Mouse (Mus musculus): ENCODE data around the gene H2-Q7. TPM values are rescaled to one million over a fixed set of nuclear protein-coding genes. Genes with fewer than 3 reads are reported as not detected.
"Not testable (repeated sequence)": the region's sequence is repeated elsewhere in the genome, so short reads cannot be mapped to it uniquely, and the experiment has no call there.

H2-Q7 gene
- total RNA-seq (2021), result 1 to 10 TPM in 1 of 2 experiments, under 1 TPM in 1; 0.53 to 1.4 TPM
- long read RNA-seq, experiment 1, full-length matches to known transcripts, result 4 of 7 reads
- long read RNA-seq, experiment 1, partial matches to known transcripts, result 1 of 7 reads
- long read RNA-seq, experiment 1, other reads (novel, unspliced or antisense), result 2 of 7 reads
- long read RNA-seq, experiment 2, full-length matches to known transcripts, result 1 of 1 reads
- long read RNA-seq, experiment 2, partial matches to known transcripts, result 0 of 1 reads
- long read RNA-seq, experiment 2, other reads (novel, unspliced or antisense), result 0 of 1 reads

DNA sequence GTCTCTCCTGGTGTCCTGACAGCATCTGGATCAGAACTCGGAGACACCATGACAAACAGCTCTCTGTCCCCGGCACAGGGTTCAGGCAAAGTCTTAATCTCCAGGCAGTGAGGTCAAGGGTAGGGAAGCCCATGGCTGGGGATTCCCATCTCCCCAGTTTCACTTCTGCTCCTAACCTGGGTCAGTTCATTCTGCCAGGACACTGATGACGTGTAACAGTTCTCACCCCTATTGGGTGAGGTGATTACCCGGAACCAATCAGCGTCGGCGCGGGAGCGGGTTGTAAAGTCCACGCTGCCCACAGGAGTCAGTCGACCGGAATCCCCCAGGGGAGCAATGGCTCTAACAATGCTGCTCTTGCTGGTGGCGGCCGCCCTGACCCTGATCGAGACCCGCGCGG lies at the start of gene H2-Q7:
Gene H2-Q7, plus strand, starts transcription at position 271 of the 400 bp plus-strand sequence.
- peak; percentile 39 to 63 for DNase-seq (ENCODE audit: low spot score in 2 of 2)

DNA sequence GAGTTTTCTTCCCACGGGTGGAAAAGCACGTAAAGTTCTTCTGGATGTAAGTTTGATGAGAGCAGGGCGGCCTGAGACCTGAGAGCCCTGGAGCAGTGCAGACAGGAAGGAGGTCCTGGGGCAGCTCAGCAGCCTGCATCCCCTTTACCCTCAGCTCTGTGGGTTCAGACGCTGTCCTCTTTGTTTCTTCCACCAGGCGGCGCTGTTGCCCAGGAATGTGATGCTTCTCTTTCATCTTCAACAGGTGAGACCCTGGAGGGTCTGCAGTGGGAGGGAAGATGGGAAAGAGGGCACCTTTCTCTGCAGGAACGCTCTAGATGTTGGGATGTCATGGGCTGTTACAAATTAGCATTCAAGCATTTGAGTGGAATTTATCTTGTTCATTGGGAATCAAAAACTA lies 49.2 kb upstream of the H2-Q7 start:
- DNase-seq (ENCODE audit: low spot score in 2 of 2), result peak in 1 of 2 experiments; percentile 10

DNA sequence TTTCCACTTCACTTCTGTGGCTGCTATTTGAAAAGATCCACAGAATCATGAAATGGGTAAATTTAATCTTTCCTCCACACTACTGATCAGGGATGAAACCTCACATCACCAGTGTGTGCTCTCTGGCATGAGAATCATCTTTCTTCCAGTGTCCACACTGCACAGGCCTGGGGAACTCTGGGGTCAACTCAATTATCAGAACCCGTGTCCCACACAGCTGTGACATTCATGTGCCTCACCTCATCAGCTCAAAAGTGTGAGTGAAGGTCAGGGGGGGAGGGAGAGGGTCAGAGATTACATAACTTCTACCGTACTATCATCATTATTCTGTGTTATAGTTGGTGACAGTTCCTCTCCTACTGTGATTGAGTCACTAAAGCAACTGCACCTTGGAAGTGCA lies 46.3 kb upstream of the H2-Q7 start:
- DNase-seq (ENCODE audit: low spot score in 2 of 2), result not testable (repeated sequence)

DNA sequence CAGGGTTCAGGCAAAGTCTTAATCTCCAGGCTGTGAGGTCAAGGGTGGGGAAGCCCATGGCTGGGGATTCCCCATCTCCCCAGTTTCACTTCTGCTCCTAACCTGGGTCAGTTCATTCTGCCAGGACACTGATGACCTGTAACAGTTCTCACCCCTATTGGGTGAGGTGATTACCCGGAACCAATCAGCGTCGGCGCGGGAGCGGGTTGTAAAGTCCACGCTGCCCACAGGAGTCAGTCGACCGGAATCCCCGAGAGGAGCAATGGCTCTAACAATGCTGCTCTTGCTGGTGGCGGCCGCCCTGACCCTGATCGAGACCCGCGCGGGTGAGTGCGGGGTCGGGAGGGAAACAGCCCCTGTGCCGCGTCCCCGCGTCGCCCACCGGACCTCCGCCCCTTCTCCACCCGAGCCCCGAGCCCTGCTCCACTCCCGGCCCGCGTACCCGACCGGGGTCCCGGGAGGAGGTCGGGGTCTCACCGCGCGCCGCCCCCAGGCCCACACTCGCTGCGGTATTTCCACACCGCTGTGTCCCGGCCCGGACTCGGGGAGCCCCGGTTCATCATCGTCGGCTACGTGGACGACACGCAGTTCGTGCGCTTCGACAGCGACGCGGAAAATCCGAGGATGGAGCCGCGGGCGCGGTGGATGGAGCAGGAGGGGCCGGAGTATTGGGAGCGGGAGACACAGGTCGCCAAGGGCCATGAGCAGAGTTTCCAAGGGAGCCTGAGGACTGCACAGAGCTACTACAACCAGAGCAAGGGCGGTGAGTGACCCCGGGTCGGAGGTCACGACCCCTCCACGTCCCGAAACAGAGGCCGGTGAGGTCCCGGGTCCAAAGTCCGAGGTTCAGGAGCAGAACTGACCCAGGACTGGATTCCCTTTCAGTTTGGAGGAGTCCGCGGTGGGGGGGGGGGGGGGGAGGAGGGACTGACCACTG lies 44.8 kb upstream of the H2-Q7 start:
- not testable (repeated sequence) for DNase-seq (ENCODE audit: low spot score in 2 of 2)

DNA sequence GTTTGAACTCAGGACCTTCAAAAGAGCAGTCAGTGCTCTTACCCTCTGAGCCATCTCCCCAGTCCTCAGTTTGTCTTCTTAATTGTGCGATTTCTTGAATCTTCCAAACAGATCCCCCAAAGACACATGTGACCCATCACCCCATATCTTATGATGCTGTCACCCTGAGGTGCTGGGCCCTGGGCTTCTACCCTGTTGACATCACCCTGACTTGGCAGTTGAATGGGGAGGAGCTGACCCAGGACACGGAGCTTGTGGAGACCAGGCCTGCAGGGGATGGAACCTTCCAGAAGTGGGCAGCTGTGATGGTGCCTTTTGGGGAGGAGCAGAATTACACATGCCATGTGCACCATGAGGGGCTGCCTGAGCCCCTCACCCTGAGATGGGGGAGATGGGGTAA lies 42.0 kb upstream of the H2-Q7 start:
- DNase-seq (ENCODE audit: low spot score in 2 of 2), result not testable (repeated sequence)

DNA sequence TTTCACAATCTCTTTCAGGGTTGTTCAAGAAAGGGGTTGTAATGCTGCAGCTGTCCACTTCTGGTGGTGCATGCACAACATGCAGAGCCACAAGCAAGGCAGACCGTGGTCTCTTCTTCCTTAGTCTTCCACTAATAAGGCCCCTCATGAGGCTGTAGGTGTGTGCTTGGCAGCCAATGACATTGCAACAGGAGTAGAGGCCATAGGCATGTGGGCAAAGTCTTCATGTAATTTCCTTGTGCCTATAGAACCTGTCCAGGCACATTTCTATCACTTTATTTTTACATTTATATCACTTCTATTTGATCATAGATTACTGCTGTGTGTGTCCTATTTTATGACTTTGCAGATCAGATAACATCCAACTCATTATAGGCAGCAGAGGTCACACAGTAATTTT lies 25.9 kb upstream of the H2-Q7 start:
- not testable (repeated sequence) for DNase-seq (ENCODE audit: low spot score in 2 of 2)

DNA sequence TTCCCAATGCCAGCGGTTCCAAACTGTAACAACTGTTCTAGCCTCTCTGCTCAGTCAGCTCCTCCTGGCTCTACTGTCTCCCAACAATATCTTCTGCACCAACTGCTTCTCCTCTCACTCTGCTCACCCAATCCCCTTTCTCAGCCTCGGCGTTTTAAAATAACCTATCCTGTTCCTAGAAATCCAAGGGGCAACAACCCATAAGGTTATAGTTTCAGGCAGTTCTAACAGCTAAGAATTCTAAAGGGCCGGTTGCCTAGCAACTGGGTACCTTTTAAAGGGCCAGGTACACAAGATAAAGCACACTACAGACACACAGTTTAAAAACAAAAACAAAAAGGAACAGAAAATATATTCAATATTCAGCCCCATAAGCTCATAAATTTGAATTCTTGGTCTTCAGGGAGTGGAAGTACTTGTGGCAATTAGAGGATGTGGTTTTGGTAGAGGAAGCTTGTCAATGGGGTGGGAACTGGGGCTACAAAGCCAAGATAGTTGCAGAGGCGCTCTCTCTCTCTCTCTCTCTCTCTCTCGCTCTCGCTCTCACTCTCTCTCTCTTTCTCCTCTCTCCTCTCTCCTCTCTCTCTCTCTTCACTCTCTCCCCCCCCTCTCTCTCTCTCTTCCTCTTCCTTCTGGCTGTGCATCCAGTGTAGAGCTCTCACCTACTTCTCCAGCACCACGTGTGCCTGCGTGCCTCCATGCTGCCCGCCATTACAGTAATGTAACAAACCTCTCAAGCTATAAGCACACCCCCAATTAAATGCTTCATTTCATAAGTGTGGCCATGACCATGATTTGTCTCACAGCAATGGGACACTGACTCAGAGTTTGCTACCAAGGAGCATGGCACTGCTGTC lies 23.5 kb upstream of the H2-Q7 start:
- not testable (repeated sequence) for DNase-seq (ENCODE audit: low spot score in 2 of 2)

DNA sequence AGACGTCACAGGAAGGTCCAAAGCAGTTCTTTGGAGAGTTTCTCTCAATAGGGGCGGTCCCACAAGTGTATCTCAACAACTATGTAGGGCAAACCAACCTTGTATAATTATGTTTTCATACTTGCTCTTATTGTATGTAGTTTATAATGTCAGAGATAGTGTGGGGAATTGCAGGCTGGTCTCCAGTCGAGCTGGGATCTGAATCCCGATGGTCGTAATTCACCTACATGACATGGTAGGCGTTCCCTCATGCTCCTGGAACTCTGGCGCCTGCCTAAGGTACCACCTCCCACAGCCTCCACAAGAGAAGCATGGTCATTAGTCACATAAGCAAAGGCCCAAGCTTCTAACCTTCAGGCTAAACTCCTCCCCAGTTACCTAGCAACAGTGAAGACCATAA lies 20.2 kb upstream of the H2-Q7 start:
- DNase-seq (ENCODE audit: low spot score in 2 of 2), result no peak

DNA sequence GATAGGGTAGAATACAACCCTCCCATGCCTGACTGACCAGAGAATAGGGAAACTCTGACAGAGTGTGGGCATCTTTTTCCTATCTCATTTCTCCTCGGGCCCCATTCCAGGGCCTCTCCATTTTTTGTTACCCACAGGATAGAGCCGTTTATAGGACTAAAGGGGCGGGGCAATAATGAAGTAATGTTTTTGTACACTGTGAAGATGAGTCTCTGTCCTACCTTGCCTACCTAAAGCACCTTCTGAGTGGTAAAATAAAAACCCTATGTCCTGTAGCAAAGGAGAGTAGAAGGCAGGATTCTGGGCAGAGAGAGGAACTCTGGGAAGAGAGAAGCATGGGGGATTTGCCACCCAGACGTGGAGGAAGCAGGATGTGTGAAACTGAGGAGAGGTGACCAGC lies 19.4 kb upstream of the H2-Q7 start:
- not testable (repeated sequence) for DNase-seq (ENCODE audit: low spot score in 2 of 2)

DNA sequence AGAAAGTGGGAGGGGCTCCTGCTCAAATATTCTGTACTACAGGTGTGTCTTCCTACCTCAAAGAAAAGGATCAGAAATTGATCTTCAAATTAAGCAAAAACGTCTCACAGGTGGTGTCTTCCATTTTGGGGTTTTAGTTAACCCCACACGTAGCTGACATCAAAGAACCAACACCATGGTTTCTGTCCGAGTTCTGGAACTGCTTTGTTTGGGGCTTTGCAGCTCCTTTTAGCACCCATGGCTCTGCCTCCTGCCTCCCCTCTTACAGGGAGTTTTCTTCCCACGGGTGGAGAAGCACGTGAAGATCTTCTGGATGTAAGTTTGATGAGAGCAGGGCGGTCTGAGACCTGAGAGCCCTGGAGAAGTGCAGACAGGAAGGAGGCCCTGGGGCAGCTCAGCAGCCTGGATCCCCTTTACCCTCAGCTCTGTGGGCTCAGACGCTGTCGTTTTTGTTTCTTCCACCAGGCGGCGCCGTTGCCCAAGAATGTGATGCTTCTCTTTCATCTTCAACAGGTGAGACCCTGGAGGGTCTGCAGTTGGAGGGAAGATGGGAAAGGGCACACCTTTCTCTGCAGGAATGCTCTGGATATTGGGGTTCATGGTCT lies 18.6 kb upstream of the H2-Q7 start:
- peak in 1 of 2 experiments; percentile 25 for DNase-seq (ENCODE audit: low spot score in 2 of 2)

DNA sequence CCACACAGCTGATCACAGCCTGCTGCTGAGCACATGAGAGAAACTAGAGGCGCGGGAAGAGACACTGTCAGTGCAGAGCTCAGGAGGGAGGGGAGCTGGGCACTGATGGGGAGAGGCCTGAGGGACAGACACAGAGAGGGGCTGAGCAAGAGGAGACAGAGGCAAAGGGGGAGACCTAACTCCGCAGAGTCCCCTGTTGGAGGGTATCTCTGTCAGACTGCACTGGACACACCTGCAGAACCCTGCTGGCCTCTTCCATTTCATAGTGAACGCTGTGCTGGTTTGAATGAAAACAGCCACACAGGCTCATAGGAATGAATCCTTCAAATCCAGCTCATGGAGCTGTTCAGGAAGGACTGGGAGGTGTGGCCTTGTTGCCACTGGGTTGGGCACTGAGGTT lies 17.6 kb upstream of the H2-Q7 start:
- DNase-seq (ENCODE audit: low spot score in 2 of 2), result not testable (repeated sequence)

DNA sequence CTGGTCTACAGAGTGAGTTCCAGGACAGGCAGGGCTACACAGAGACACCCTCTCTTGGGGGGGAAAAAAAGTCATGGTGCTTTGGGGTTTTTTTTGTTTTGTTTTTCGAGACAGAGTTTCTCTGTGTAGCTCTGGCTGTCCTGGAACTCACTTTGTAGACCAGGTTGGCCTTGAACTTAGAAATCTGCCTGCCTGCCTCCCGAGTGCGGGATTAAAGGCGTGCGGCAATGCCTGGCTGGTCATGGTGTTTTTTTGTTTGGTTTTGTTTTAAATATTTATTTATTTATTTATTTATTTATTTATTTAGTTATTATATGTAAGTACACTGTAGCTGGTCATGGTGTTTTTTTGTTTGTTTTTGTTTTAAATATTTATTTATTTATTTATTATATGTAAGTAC lies 16.6 kb upstream of the H2-Q7 start:
- DNase-seq (ENCODE audit: low spot score in 2 of 2), result not testable (repeated sequence)

DNA sequence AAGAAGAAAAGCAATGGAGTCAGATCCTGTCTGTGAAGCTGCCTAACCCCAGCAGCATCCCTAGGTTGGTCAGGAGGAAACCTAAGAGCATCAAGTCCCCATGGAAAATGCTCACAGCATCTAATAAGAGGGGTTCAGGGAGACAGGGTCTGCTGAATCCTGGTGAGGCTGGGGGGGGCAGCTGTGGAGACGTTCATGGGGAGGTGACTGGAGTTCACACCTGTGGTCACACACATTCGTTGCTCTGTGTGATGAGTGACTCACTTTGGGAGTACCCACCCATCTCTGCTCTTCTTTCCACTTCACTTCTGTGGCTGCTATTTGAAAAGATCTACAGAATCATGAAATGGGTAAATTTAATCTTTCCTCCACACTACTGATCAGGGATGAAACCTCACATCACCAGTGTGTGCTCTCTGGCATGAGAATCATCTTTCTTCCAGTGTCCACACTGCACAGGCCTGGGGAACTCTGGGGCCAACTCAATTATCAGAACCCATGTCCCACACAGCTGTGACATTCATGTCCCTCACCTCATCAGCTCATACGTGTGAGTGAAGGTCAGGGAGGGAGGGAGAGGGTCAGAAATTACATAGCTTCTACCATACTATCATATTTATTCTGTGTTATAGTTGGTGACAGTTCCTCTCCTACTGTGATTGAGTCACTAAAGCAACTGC lies 15.7 kb upstream of the H2-Q7 start:
- DNase-seq (ENCODE audit: low spot score in 2 of 2), result not testable (repeated sequence)

DNA sequence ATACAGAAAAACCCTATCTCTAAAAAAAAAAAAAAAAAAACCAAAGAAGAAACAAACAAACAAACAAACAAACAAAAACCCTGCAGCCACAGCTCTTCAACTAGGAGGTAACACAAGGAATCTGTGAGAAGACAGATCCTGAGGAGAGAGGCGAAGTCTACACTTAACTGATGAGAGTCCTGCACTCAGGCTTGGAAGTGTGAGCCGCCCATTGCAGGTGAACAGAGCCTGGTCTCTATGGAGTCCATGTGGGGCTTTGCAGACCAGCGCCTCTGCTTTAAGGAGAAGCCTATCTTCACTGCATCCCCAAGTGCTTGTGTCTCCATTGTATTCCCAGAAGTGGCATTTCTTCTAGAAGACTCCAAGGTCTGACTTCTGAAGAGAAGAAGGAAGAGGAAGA lies 14.8 kb upstream of the H2-Q7 start:
- not testable (repeated sequence) for DNase-seq (ENCODE audit: low spot score in 2 of 2)

DNA sequence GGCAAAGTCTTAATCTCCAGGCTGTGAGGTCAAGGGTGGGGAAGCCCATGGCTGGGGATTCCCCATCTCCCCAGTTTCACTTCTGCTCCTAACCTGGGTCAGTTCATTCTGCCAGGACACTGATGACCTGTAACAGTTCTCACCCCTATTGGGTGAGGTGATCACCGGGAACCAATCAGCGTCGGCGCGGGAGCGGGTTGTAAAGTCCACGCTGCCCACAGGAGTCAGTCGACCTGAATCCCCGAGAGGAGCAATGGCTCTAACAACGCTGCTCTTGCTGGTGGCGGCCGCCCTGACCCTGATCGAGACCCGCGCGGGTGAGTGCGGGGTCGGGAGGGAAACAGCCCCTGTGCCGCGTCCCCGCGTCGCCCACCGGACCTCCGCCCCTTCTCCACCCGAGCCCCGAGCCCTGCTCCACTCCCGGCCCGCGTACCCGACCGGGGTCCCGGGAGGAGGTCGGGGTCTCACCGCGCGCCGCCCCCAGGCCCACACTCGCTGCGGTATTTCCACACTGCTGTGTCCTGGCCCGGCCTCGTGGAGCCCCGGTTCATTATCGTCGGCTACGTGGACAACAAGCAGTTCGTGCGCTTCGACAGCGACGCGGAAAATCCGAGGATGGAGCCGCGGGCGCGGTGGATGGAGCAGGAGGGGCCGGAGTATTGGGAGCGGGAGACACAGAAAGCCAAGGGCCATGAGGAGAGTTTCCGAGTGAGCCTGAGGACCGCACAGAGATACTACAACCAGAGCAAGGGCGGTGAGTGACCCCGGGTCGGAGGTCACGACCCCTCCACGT lies 14.1 kb upstream of the H2-Q7 start, which contains the start of gene H2-Q6:
Gene H2-Q6, plus strand, starts transcription at position 227 of the 793 bp plus-strand sequence.
- DNase-seq (ENCODE audit: low spot score in 2 of 2), result not testable (repeated sequence)

DNA sequence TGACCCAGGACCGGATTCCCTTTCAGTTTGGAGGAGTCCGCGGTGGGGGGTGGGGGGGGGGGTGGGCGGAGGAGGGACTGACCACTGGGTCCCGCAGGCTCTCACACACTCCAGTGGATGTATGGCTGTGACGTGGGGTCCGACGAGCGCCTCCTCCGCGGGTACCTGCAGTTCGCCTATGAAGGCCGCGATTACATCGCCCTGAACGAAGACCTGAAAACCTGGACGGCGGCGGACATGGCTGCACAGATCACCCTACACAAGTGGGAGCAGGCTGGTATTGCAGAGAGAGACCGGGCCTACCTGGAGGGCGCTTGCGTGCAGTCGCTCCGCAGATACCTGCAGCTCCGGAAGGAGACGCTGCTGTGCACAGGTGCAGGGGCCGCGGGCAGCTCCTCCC lies 13.5 kb upstream of the H2-Q7 start:
- DNase-seq (ENCODE audit: low spot score in 2 of 2), result not testable (repeated sequence)

DNA sequence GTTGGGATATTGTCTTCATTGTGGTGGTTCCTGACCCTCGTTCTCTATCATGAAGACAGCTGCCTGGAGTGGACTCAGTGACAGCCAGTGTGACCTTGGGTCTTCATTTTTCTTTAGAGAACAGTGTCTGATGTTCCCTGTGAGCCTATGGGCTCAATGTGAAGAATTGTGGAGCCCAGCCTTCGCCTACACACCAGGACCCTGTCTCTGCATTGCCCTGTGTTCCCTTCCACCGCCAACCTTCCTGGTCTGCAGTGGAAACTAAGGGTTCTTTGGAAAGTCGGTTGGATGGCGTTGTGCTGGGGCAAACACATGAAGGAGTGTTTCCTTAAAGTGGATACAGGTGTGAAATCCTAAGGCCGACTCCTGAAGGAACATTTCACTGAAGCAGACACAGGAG lies 10.1 kb upstream of the H2-Q7 start:
- DNase-seq (ENCODE audit: low spot score in 2 of 2), result not testable (repeated sequence)

DNA sequence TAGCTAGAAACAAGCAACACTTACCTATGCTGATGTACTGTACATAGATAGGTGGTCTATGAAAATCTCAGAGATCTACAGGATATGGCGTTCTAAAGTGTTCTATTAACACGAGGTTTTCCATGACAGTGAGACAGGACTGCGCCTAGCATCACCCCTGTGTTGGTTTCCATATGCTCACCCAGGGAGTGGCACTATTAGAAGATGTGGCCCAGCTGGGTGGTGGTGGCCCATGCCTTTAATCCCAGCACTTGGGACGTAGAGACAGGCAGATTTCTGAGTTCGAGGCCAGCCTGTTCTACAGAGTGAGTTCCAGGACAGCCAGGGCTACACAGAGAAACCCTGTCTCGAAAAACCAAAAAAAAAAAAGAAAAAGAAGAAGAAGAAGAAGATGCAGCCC lies 8.3 kb upstream of the H2-Q7 start:
- not testable (repeated sequence) for DNase-seq (ENCODE audit: low spot score in 2 of 2)

DNA sequence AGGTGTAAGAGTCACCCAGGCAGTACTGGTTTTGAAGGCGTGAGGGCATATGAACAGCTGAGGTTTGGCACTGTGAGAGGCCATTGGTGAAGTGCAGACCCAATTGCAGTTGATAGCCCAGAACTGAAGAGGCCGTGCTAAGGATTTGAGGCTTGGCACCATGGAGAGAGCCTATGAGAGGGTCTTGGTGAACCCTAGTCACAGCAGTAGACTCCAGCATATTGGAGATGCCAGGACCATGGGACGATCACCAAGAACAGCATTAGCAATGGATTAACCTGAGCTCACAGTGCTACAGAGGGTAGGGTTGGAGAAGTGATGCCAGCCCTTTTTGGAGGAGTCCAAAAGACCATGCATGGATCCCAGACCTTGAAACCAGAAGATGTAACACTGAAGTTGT lies 6.8 kb upstream of the H2-Q7 start:
- not testable (repeated sequence) for DNase-seq (ENCODE audit: low spot score in 2 of 2)

Measured in left cerebral cortex, adult 18-20 months (tissue).